Mouse (Mus musculus) gastrocnemius, postnatal 14 days (tissue): ENCODE measurements around the gene Nedd9. TPM values are rescaled to one million over a fixed set of nuclear protein-coding genes. Genes with fewer than 3 reads are reported as not detected.

ENCODE experiments used
- DNase-seq: peaks from one replicate; pipeline ENCODE4 v3.0.0; 2021; ENCODE audit warnings: mixed read lengths
- intact Hi-C: fragments of 180-260 bp; cut with DNase I; formaldehyde crosslinking; loops from one replicate; pipeline ENCODE4 v1.15.1; 2025; ENCODE audit warnings: low total_unique reads
- total RNA-seq, 2 experiments: library from RNA; stranded (reverse); gene quantifications; 2 replicates each; pipeline ENCODE4 v1.2.3; 2021

Gene Nedd9
- total RNA-seq, 2 experiments from 2014 or later = 9.0 to 11.4 TPM

DNA sequence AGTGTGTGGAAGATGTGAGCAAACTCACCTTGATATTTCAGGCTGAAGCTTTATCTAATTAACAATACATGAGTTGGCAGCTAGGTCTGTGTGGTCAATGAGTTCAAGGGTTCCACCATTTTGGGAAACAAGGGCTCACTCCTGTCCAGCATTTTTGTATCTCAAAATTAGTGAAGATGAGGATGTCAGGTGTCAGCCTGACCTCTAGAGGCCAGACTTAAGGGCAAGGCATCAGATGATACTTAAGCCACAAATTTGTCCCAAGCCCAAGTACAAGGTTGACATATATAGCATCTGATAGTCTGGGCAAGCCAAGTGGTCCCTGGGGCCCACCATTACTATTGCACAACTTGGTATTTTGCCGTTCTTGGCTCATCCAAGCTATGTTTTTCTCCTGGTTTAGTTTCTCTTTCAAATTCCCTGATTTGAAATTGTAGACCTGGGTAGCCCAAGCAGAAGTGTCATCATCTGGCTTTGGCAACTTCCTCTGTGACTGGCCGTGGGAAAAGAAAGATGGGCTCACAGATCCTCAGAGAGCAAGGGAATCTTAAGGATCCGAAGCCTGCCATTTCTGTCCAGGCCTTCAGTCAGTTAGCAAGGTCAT lies 27.4 kb downstream of the Nedd9 start:
- DNase-seq = no peak
- intact Hi-C loops = loop anchor here (10.0 kb wide), 1 partner anchor 95 kb away; no protein-coding TSS in a partner anchor

GRCm38 (mm10) chr13:41458709-41459108 lies 28.5 kb downstream of the Nedd9 start:
- intact Hi-C loops = no loop called here
- no peak for DNase-seq

DNA sequence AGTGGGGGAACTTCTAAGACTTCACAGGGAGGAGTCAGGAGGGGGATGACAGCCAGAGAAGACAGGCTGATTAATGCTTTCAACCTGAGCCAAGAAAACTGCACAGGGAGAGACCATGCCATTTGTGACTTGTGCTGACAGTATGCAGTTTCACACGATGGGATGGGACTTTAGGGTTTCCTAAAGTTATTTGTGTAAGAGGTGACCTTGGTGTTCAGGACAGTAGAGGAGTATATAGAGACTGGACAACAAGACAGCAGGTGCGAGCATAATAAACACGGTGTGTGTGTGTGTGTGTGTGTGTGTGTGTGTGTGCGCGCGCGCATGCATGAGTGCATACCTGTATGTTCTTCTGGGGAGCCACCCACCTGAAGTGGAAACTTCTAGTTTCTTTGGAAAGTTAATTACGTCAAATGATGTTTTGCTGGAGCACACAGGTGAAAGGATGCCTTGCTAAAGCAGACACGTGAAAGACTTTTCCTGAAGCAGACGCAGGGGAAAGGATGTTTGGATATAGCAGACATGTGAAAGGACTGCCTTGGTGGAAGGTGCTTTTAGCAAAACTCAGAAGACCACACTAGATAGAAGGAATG lies 29.3 kb downstream of the Nedd9 start:
- DNase-seq = no peak
- intact Hi-C loops = no loop called here

- no peak for DNase-seq
- intact Hi-C loops = no loop called here
Measured at GRCm38 (mm10) chr13:41457030-41457797, 29.9 kb downstream of the Nedd9 start.

GRCm38 (mm10) chr13:41456292-41457029 lies 30.7 kb downstream of the Nedd9 start:
- intact Hi-C loops = no loop called here
- no peak for DNase-seq

GRCm38 (mm10) chr13:41453227-41454193 lies 33.7 kb downstream of the Nedd9 start:
- intact Hi-C loops = no loop called here
- no peak for DNase-seq

GRCm38 (mm10) chr13:41450821-41451220 lies 36.3 kb downstream of the Nedd9 start:
- no peak for DNase-seq
- intact Hi-C loops = no loop called here

DNA sequence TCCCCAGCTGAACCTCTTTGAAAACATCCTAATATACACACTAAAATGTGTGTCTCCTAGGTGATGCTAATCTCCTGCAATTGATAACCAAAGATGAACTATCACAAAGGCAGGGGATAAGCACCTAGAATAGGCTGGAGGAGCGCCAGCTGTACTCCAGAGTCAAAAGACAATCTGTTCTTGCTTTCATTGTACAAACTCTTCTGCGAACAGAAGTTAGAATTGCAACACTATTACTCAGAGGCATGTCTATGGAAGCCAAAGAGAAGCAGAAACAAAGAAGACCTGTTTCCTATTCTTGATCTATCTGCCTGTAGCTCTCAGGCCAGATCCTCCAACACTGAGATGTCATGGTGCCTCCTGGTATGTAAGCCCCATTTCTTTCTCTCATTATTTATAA lies 38.0 kb downstream of the Nedd9 start:
- intact Hi-C loops = no loop called here
- DNase-seq = no peak

DNA sequence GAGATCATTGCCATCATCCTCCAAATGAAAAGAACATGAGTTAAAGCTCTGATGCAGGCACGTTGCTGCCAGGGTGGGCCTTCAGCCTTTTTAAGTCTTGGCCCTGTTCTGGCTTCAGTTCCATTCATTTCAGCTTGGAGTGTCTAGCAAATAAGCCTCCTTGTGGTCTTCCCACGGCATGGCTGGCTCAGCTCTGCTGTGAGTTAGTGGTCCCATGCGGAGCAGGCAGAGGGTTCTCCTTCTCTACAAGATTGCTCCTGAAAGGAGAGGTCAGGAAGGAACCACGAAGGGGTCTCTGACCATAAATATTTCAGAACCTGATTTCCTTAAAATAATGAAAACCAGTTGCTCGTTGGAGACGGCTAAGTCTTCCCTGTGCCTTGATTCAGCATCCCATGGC lies 40.0 kb downstream of the Nedd9 start:
- intact Hi-C loops = no loop called here
- DNase-seq = no peak

GRCm38 (mm10) chr13:41446591-41446990 lies 40.6 kb downstream of the Nedd9 start:
- intact Hi-C loops = no loop called here
- DNase-seq = no peak

DNA sequence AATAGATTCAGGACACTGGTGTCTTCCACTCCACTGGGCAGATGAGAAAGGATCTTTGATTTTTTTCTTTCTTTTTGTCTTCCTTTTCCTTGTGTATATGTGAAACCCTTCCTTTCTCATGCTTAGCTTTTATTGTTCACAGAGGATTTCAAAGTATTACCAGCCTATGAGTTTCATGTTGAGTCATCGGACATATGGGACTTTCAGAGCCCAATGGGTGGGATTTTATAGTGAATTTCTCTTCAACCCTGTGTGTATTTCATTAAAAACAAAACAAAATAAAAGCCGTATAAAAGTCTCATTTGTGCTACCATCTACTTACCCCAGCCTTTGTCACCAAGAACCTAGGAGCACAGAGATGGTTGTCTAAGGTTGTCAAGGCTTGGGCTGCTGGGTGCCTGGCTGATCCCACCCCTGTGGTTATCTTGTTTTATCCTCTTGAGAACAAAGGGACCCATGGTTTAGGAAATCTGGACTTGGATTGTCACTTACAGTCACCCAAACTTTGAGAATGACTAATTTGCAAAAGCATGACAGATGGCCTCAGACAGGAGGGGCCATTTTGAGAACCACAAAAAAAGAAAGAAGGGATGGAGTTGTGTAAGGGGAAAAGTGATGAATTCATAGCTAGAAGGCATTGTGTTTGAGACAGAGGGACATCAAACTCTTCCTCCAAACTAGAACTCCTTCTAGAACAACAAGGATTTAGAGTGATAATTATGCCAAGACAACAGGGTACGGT lies 41.9 kb downstream of the Nedd9 start:
- intact Hi-C loops = no loop called here
- DNase-seq = no peak

DNA sequence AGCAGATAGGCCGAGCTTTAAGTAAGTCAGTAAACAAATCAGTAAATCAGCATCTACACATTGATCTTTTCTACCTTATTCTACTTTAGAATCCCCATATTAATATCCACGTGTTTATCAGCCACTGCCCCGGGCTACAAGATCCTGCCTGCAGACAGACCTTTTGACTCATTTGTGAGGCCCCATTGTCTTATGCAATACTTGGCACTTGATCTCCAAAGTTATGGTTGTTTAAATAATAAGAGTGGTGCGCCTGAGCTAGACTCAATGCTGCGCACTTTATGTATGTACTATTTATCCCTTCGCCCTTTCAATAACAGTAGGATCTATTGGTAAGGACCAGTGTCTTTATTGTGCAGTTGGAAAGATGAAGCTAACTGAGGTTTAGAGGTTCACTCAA lies 42.9 kb downstream of the Nedd9 start:
- intact Hi-C loops = no loop called here
- DNase-seq = no peak

GRCm38 (mm10) chr13:41442145-41442544 lies 45.0 kb downstream of the Nedd9 start:
- intact Hi-C loops = no loop called here
- no peak for DNase-seq

GRCm38 (mm10) chr13:41440205-41440604 lies 47.0 kb downstream of the Nedd9 start:
- intact Hi-C loops = no loop called here

DNA sequence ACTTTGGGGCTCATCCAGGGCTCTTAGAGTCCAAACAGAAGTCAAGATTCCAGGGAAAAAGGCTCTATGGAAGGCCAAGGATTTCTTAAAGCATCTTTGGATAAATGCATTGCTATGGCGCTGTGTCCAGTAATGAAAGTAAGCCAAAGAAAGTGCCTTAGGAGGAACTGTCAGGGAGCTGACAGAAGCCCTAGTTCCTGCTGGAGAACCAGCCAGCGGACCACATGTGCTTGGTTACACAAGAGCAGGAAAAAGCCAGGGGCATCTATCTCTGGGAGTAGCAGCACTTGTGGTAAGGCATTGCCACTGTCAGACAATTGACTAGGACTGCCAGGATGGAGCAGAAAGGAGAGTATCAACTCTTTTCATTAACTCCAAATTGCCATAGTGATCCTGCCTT lies 49.8 kb downstream of the Nedd9 start:
- DNase-seq = no peak

More at GRCm38 (mm10) chr13:41440205-41440604, 47.0 kb downstream of the Nedd9 start:
- DNase-seq = no peak

GRCm38 (mm10) chr13:41436731-41437130 lies 50.4 kb downstream of the Nedd9 start:
- intact Hi-C loops = no loop called here
- DNase-seq = peak; percentile 25

More for the DNA sequence above, 49.8 kb downstream of the Nedd9 start:
- intact Hi-C loops = no loop called here

DNA sequence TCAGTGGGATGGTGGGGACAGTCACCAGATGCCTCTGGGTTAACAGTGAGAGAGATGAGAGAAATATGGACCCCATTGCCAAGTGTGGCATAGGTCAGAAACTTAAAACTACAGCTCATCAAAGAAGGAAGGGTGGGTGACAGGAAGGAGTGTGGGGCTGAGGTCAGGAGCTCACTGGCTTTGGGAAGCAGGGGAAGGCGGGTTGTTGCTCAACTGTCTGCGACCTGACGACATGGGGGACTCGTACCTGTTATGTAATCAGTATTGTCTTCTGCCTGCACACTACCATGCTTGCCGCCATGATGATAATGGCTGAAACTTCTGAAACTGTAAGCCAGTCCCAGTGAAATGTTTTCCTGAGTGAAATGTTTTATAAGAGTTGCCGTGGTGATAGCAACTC lies 54.0 kb downstream of the Nedd9 start:
- DNase-seq = no peak
- intact Hi-C loops = no loop called here

GRCm38 (mm10) chr13:41431795-41432194 lies 55.4 kb downstream of the Nedd9 start:
- intact Hi-C loops = no loop called here
- DNase-seq = no peak
